Mouse (Mus musculus): Measurements from ENCODE around the gene Cop1.

- TF ChIP-seq ELF1 (IDR thresholded peaks at IDR 0.05; ENCODE audit: low read depth, low read length) (no peak), CHD2 (IDR thresholded peaks at IDR 0.05; ENCODE audit: low read length) (no peak), UBTF (IDR thresholded peaks at IDR 0.05; ENCODE audit: borderline replicate concordance, insufficient read depth, low read depth, low read length) (no peak), CTCF (IDR thresholded peaks at IDR 0.05 in 2 of 3, conservative IDR thresholded peaks at IDR 0.05 in 1 of 3; ENCODE audit: control insufficient read depth in 1 of 3, insufficient read depth in 1 of 3, low read depth in 2 of 3, low read length in 3 of 3, poor library complexity in 1 of 3, severe bottlenecking in 1 of 3) (no peak), GABPA (IDR thresholded peaks at IDR 0.05; ENCODE audit: low read depth, low read length) (no peak), POLR2A (IDR thresholded peaks at IDR 0.05; ENCODE audit: control insufficient read depth in 1 of 2, insufficient read depth in 1 of 2, low read depth in 1 of 2, low read length in 2 of 2, poor library complexity in 1 of 2) (no peak), USF1 (IDR thresholded peaks at IDR 0.05; ENCODE audit: low read depth, low read length) (no peak), EP300 (IDR thresholded peaks at IDR 0.05; ENCODE audit: low read depth in 1 of 2, low read length in 2 of 2) (no peak), ZMIZ1 (IDR thresholded peaks at IDR 0.05; ENCODE audit: low read depth, low read length) (no peak), MAX (IDR thresholded peaks at IDR 0.05; ENCODE audit: low read length) (no peak), USF2 (IDR thresholded peaks at IDR 0.05; ENCODE audit: borderline replicate concordance in 1 of 2, insufficient read depth in 1 of 2, low read depth in 1 of 2, low read length in 2 of 2) (no peak), E2F4 (IDR thresholded peaks at IDR 0.05; ENCODE audit: borderline replicate concordance, low read depth, low read length) (no peak)
These were observed 49.7 kb downstream of the Cop1 start for GRCm38 (mm10) chr1:159281861-159282260.

Data from MEL (cell line).